Mouse (Mus musculus) midbrain, embryonic 11.5 days (tissue): ENCODE data around the gene Gucy2c. TPM values are rescaled to one million over a fixed set of nuclear protein-coding genes. Genes with fewer than 3 reads are reported as not detected.

ENCODE experiments used
- ATAC-seq: fragments of 200-750 bp; cut with Nextera tagmentation; 2 replicates; pipeline ENCODE4 v1.8.0; 2017; ENCODE audit warnings: moderate TSS enrichment, moderate library complexity; ENCODE audit not compliant: low FRiP score
- DNase-seq: peaks from one replicate; pipeline ENCODE4 v3.0.0; 2015; ENCODE audit warnings: low spot score; ENCODE audit errors: missing footprints
- H3K27ac ChIP-seq: fragments of 300-500 bp; sonication (generic); 2 replicates; pipeline ENCODE4 v1.5.1; 2014; ENCODE audit warnings: low read depth, low read length
- H3K27me3 ChIP-seq: fragments of 300-500 bp; sonication (generic); 2 replicates; pipeline ENCODE4 v1.6.1; 2014; ENCODE audit warnings: mild to moderate bottlenecking, low read length, moderate library complexity, mixed read lengths; ENCODE audit not compliant: control insufficient read depth, insufficient read depth
- H3K36me3 ChIP-seq: fragments of 300-500 bp; sonication (generic); 2 replicates; pipeline ENCODE4 v1.6.1; 2014; ENCODE audit warnings: mild to moderate bottlenecking, low read length, moderate library complexity, mixed read lengths; ENCODE audit not compliant: control insufficient read depth, insufficient read depth
- H3K4me1 ChIP-seq: fragments of 300-500 bp; sonication (generic); 2 replicates; pipeline ENCODE4 v1.6.1; 2014; ENCODE audit warnings: low read length; ENCODE audit not compliant: control insufficient read depth, insufficient read depth
- H3K4me2 ChIP-seq: fragments of 300-500 bp; sonication (generic); 2 replicates; pipeline ENCODE4 v1.6.1; 2014; ENCODE audit warnings: mild to moderate bottlenecking, moderate library complexity
- H3K4me3 ChIP-seq: fragments of 300-500 bp; sonication (generic); 2 replicates; pipeline ENCODE4 v1.5.1; 2014; ENCODE audit warnings: low read depth, low read length
- H3K9ac ChIP-seq: fragments of 300-500 bp; sonication (generic); 2 replicates; pipeline ENCODE4 v1.6.1; 2014; ENCODE audit warnings: low read length
- H3K9me3 ChIP-seq: fragments of 300-500 bp; sonication (generic); 2 replicates; pipeline ENCODE4 v1.6.1; 2016; ENCODE audit warnings: low read length; ENCODE audit not compliant: control insufficient read depth
- whole genome bisulfite sequencing: fragments of 180-500 bp; shearing (Covaris S2); extraction: QIAGEN DNeasy Blood & Tissue Kit; methylation state at CpG from one replicate; pipeline ENCODE4 v1.1.7; 2014; 5-methylcytosine and 5-hydroxymethylcytosine counted together
- microRNA-seq: library from miRNA; unstranded; fragments of <30 nt; microRNA quantifications from one replicate; pipeline ENCODE4, GENCODE M21; 2017
- polyA plus RNA-seq: library from polyadenylated mRNA; unstranded; fragments of >200 nt; fragmentation: Nextera tagmentation; extraction: Ambion mirVana; gene quantifications from 2 replicates; pipeline ENCODE4 v1.2.1, GENCODE M21; 2014

The Gucy2c gene
- polyA plus RNA-seq, 1 experiment from 2014 or later = 0.18 TPM

- H3K4me2 ChIP-seq = no peak overlapping the region
- no peak for ATAC-seq
- no peak overlapping the region for H3K4me3 ChIP-seq
- no peaks in the 10 kb centered on the region for H3K27me3 ChIP-seq
- no peaks in the 10 kb centered on the region for H3K36me3 ChIP-seq
- H3K4me1 ChIP-seq = no peaks in the 10 kb centered on the region
- WGBS = 69% methylated on average over 5 of the region's 5 CpGs
- peak; percentile 37 for DNase-seq
- no peaks in the 10 kb centered on the region for H3K9me3 ChIP-seq
- no peak overlapping the region for H3K27ac ChIP-seq
- no peak overlapping the region for H3K9ac ChIP-seq
Observed at GRCm38 (mm10) chr6:136653331-136653730, 128.2 kb downstream of the Gucy2c start.

GRCm38 (mm10) chr6:136650664-136651063, 130.9 kb downstream of the Gucy2c start:
- no peaks in the 10 kb centered on the region for H3K27me3 ChIP-seq
- no peaks in the 10 kb centered on the region for H3K9me3 ChIP-seq
- H3K4me1 ChIP-seq = no peaks in the 10 kb centered on the region
- no peaks in the 10 kb centered on the region for H3K36me3 ChIP-seq
- 91% methylated on average over 8 of the region's 8 CpGs for WGBS
- H3K4me2 ChIP-seq = no peak overlapping the region
- no peak overlapping the region for H3K9ac ChIP-seq
- ATAC-seq (no peak), DNase-seq (peak; percentile 14)
- no peak overlapping the region for H3K27ac ChIP-seq
- H3K4me3 ChIP-seq = no peak overlapping the region

- Histone ChIP-seq H3K27me3 (no peaks in the 10 kb centered on the region), H3K4me1 (no peaks in the 10 kb centered on the region), H3K36me3 (no peaks in the 10 kb centered on the region), H3K4me3 (no peak overlapping the region), H3K9ac (no peak overlapping the region), H3K9me3 (no peaks in the 10 kb centered on the region; the same call in 1 of the 2 replicates), H3K4me2 (no peak overlapping the region), H3K27ac (no peak overlapping the region)
- peak; percentile 76 for DNase-seq
- no peak for ATAC-seq
- WGBS = 76% methylated on average over 10 of the region's 10 CpGs
Observed at GRCm38 (mm10) chr6:136647455-136647861, 134.1 kb downstream of the Gucy2c start.

Small RNA genes within 50 kb of the gene (microRNA-seq; reads per million reads assigned to microRNA genes)
- not detected for gene Gm44364

Other genes with a start within 250 kb of the Gucy2c start
- gene Plbd1, start 119.8 kb downstream of the Gucy2c start, polyA plus RNA-seq = 0.84 and 1.4 TPM in 2 replicates
- gene Hist4h4, start 22.6 kb upstream of the Gucy2c start, polyA plus RNA-seq = 0.55 and 0.67 TPM in 2 replicates
- 94.5 and 107 TPM in 2 replicates for gene H2afj, start 26.5 kb upstream of the Gucy2c start, polyA plus RNA-seq
- gene BC049715, start 45.9 kb upstream of the Gucy2c start, polyA plus RNA-seq = 1.1 and 1.2 TPM in 2 replicates
- gene Wbp11, start 46.5 kb upstream of the Gucy2c start, polyA plus RNA-seq = 149 and 154 TPM in 2 replicates
- 0.12 and 0.21 TPM in 2 replicates for gene Smco3, start 53.7 kb upstream of the Gucy2c start, polyA plus RNA-seq
- gene Art4, start 76.0 kb upstream of the Gucy2c start, polyA plus RNA-seq = 0.90 and 0.94 TPM in 2 replicates
- 1.6 and 2.4 TPM in 2 replicates for gene Mgp, start 94.1 kb upstream of the Gucy2c start, polyA plus RNA-seq
- not detected in 2 replicates for gene Erp27, start 140.4 kb upstream of the Gucy2c start, polyA plus RNA-seq
- gene Pde6h, start 142.1 kb upstream of the Gucy2c start, polyA plus RNA-seq = not detected in 2 replicates
- 26.3 and 26.4 TPM in 2 replicates for gene Arhgdib, start 160.1 kb upstream of the Gucy2c start, polyA plus RNA-seq